Mouse (Mus musculus): ENCODE results near the gene Ndrg4. TPM values are rescaled to one million over a fixed set of nuclear protein-coding genes. Genes with fewer than 3 reads are reported as not detected.

The Ndrg4 gene
- total RNA-seq, 2 experiments from 2014 or later = 233 to 242 TPM

DNA sequence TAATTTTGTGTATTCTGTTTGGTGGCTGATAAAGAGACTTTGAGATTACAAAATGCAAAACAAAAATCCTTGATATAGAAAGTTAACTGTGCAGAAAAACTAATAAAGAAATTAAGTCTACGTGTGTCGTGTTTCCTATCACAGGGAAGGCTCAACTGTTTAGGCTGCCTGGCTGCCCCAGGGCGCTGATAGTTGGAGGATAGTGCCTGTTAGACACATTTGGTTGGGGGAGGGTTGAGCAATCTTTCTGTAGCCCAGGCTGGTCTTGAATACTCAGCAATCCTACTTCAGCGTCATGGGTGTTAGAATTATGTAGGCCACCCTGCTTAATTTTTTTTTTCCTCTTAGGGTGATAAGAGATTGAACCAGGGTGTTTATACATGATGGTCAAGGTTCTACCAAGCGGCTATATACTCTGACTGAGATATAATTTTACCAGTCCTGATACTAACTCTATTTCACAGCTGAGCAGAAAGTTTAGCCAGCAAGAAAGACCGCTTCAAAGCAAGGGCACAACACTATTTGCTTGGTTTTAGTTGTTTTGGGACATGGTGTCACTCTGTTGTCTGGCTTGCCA lies 38.1 kb downstream of the Ndrg4 start:
- DNase-seq = no peak
- intact Hi-C loops (cut with DNase I) = loop anchor here (5.0 kb wide), 2 partner anchors 117 to 202 kb away; no protein-coding TSS in a partner anchor

- intact Hi-C loops (cut with DNase I) = no loop called here
- peak; percentile 84 to 87 for DNase-seq
These were observed 39.1 kb downstream of the Ndrg4 start, which contains the start of gene Setd6 for GRCm38 (mm10) chr8:95715676-95716531. Gene Setd6, plus strand, starts transcription at chr8:95715881.

GRCm38 (mm10) chr8:95716546-95717335 lies 40.0 kb downstream of the Ndrg4 start:
- intact Hi-C loops (cut with DNase I) = no loop called here
- DNase-seq = no peak

DNA sequence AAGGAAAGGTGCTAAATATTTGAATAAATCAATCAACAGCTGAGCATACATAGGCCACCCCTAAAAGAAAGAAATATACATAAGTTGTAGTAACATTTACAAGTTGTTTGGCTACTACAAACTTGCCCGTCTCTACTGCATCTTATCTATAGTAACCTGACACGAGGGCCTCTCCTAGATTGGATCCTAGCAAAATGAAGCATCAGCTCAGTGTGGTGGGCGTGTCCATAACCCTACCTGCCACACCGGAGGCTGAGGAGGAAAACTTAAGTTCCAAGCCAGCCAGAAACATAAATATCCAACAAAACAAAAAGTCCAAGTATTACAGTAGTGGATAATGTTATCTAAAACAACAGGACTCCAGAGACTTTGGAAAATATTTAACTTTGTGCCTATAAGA lies 50.8 kb downstream of the Ndrg4 start:
- intact Hi-C loops (cut with DNase I) = loop anchor here (5.0 kb wide), 1 partner anchor 35 kb away; no protein-coding TSS in a partner anchor

GRCm38 (mm10) chr8:95738596-95738995 lies 61.8 kb downstream of the Ndrg4 start:
- intact Hi-C loops (cut with DNase I) = loop anchor here (2.0 kb wide), 1 partner anchor 18 kb away; no protein-coding TSS in a partner anchor

More for the DNA sequence above, 50.8 kb downstream of the Ndrg4 start:
- DNase-seq = no peak

DNA sequence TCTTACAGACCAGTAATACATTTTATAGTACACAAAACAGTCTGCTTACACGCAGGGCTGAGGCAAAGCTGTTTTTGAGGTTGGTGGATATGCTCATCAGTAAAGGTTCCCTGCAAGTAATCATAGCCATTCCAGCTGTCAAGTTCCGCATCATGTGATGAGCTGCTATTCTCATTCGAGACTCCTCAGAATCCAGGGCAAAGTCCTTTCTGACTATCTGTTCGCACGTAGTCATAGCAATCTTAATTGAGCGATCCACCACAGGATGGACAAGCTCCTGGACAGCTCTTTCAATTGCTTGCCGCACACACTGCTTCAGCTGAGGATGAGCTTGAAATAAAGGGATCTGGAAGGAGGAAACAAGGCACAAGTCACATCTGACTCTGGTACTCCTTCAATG lies 65.0 kb downstream of the Ndrg4 start:
- intact Hi-C loops (cut with DNase I) = no loop called here

More at GRCm38 (mm10) chr8:95738596-95738995, 61.8 kb downstream of the Ndrg4 start:
- DNase-seq = no peak

GRCm38 (mm10) chr8:95748028-95748427 lies 71.2 kb downstream of the Ndrg4 start:
- DNase-seq = no peak
- intact Hi-C loops (cut with DNase I) = no loop called here

More for the DNA sequence above, 65.0 kb downstream of the Ndrg4 start:
- no peak for DNase-seq

GRCm38 (mm10) chr8:95751924-95752323 lies 75.1 kb downstream of the Ndrg4 start:
- no peak for DNase-seq

GRCm38 (mm10) chr8:95760323-95760722 lies 83.5 kb downstream of the Ndrg4 start:
- DNase-seq = no peak
- intact Hi-C loops (cut with DNase I) = loop anchor here (5.0 to 10.0 kb wide), 3 partner anchors 33 to 154 kb away; no protein-coding TSS in a partner anchor

More at GRCm38 (mm10) chr8:95751924-95752323, 75.1 kb downstream of the Ndrg4 start:
- intact Hi-C loops (cut with DNase I) = no loop called here

GRCm38 (mm10) chr8:95764133-95764532 lies 87.4 kb downstream of the Ndrg4 start:
- DNase-seq = no peak
- intact Hi-C loops (cut with DNase I) = loop anchor here (5.0 to 10.0 kb wide), 3 partner anchors 37 to 151 kb away; no protein-coding TSS in a partner anchor

Small RNAs within 50 kb of the gene (microRNA-seq; reads per million reads assigned to microRNA genes)
- 0.72 to 1.3 reads per million in 2 experiments for gene Mir7073 (ENCODE audit: borderline number of aligned reads in 2 of 2)

Other genes starting within 250 kb of the Ndrg4 start
- 10 to 100 TPM; 24.2 to 25.9 TPM for gene Cfap20, start 242.1 kb upstream of the Ndrg4 start, total RNA-seq (2021)
- 10 to 100 TPM; 32.9 to 36.3 TPM for gene Csnk2a2, start 186.9 kb upstream of the Ndrg4 start, total RNA-seq (2021)
- not detected for gene Ccdc113, start 142.9 kb upstream of the Ndrg4 start, total RNA-seq (2021)
- not detected for gene Prss54, start 100.6 kb upstream of the Ndrg4 start, total RNA-seq (2021)
- gene Gins3, start 43.5 kb upstream of the Ndrg4 start, total RNA-seq (2021) = 1 to 10 TPM in 1 of 2 experiments, under 1 TPM in 1; 0.87 to 1.3 TPM
- 10 to 100 TPM; 15.8 to 17.9 TPM for gene Setd6, start 38.9 kb downstream of the Ndrg4 start, total RNA-seq (2021)
- gene Cnot1, start 130.5 kb downstream of the Ndrg4 start, total RNA-seq (2021) = 100 to 1,000 TPM; 119 to 124 TPM
- gene Sap18b, start 148.4 kb downstream of the Ndrg4 start, total RNA-seq (2021) = 10 to 100 TPM; 87.1 to 90.7 TPM
- gene Slc38a7, start 176.6 kb downstream of the Ndrg4 start, total RNA-seq (2021) = 10 to 100 TPM; 11.4 to 12.0 TPM
- gene Got2, start 211.6 kb downstream of the Ndrg4 start, total RNA-seq (2021) = 100 to 1,000 TPM; 811 to 862 TPM

Data from heart, postnatal 36 days (tissue).